Mouse (Mus musculus): Measurements from ENCODE around the gene Mob3a.

GRCm38 (mm10) chr10:80727369-80728127, 25.8 kb upstream of the Mob3a start:
- no peak for TF ChIP-seq EP300 (IDR thresholded peaks at IDR 0.05; ENCODE audit: insufficient read depth, low read depth, low read length)
- TF ChIP-seq POLR2A (IDR thresholded peaks at IDR 0.05; ENCODE audit: insufficient read depth, low read depth, low read length), result no peak
- no peak for TF ChIP-seq CTCF (IDR thresholded peaks at IDR 0.05)
